Mouse (Mus musculus) liver, embryonic 14.5 days (tissue): ENCODE measurements around the gene Zbtb7b. TPM values are rescaled to one million over a fixed set of nuclear protein-coding genes. Genes with fewer than 3 reads are reported as not detected.

Experiments
- ATAC-seq: fragments of 200-750 bp; cut with Nextera tagmentation; 2 replicates; pipeline ENCODE4 v1.8.0; 2017; ENCODE audit warnings: moderate number of reproducible peaks, mild to moderate bottlenecking, moderate library complexity; ENCODE audit not compliant: insufficient read depth
- DNase-seq, 3 experiments: peaks; one replicate each; pipeline ENCODE4 v3.0.0-alpha.2; 2012 to 2013; ENCODE audit warnings: low read depth in 3 of 3, low spot score in 3 of 3
- H3K27ac ChIP-seq: fragments of 300-500 bp; sonication (generic); 2 replicates; pipeline ENCODE4 v1.5.1; 2014; ENCODE audit warnings: moderate library complexity, mild to moderate bottlenecking, control low read depth, inconsistent platforms
- H3K27me3 ChIP-seq: fragments of 300-500 bp; sonication (generic); 2 replicates; pipeline ENCODE4 v1.6.1; 2014; ENCODE audit warnings: mild to moderate bottlenecking, low read length, moderate library complexity; ENCODE audit not compliant: control insufficient read depth, insufficient read depth
- H3K36me3 ChIP-seq: fragments of 300-500 bp; sonication (generic); replicated peaks from 2 replicates; pipeline ENCODE4 v1.6.1; 2014; ENCODE audit warnings: low read depth; ENCODE audit not compliant: control insufficient read depth, insufficient read depth
- H3K4me1 ChIP-seq, 2 experiments: fragments of 200-500 bp in 1 of 2; fragments of 300-500 bp in 1 of 2; sonication (generic) in 1 of 2; replicated peaks; 2 replicates each; pipeline ENCODE4 v1.6.1; 2012 to 2014; ENCODE audit warnings: antibody characterized with exemption in 1 of 2, inconsistent platforms in 1 of 2, low read length in 1 of 2; ENCODE audit not compliant: control insufficient read depth in 2 of 2, insufficient read depth in 2 of 2
- H3K4me2 ChIP-seq: fragments of 300-500 bp; sonication (generic); 2 replicates; pipeline ENCODE4 v1.6.1; 2014; ENCODE audit warnings: low read depth, mild to moderate bottlenecking, control low read depth, moderate library complexity
- H3K4me3 ChIP-seq, 2 experiments: fragments of 200-500 bp in 1 of 2; fragments of 300-500 bp in 1 of 2; sonication (generic) in 1 of 2; 2 replicates each; pipeline ENCODE4 v1.5.1; 2012 to 2014; ENCODE audit warnings: low read depth in 2 of 2, low read length in 2 of 2, mild to moderate bottlenecking in 2 of 2, control low read depth in 1 of 2, inconsistent platforms in 1 of 2, moderate library complexity in 1 of 2; ENCODE audit not compliant: insufficient read depth in 1 of 2
- H3K9ac ChIP-seq: fragments of 300-500 bp; sonication (generic); replicated peaks from 2 replicates; pipeline ENCODE4 v1.6.1; 2014; ENCODE audit warnings: mild to moderate bottlenecking, control low read depth, moderate library complexity
- H3K9me3 ChIP-seq: fragments of 300-500 bp; sonication (generic); 2 replicates; pipeline ENCODE4 v1.6.1; 2016; ENCODE audit warnings: low read length, mixed read lengths; ENCODE audit not compliant: control insufficient read depth
- CTCF ChIP-seq: IDR thresholded peaks from 2 replicates; pipeline ENCODE4 v1.5.1; 2016; ENCODE audit warnings: antibody characterized with exemption, low read depth, control low read depth
- EP300 ChIP-seq: IDR thresholded peaks from 2 replicates; pipeline ENCODE4 v1.6.1; 2016; ENCODE audit warnings: antibody characterized with exemption, low read depth
- WGBS: fragments of 180-500 bp; shearing (Covaris S2); extraction: QIAGEN DNeasy Blood & Tissue Kit; methylation state at CpG from one replicate; pipeline ENCODE4 v1.1.7; 2014; ENCODE audit not compliant: insufficient replicate concordance; 5-methylcytosine and 5-hydroxymethylcytosine counted together
- polyA plus RNA-seq, 2 experiments: library from polyadenylated mRNA; depleted of rRNA in 1 of 2; stranded (reverse) in 1 of 2; unstranded in 1 of 2; fragments of >200 nt; fragmentation: Nextera tagmentation in 1 of 2; extraction: Ambion mirVana in 1 of 2; gene quantifications; 2 replicates each; pipeline versions ENCODE4 v1.2.1 to v1.2.3; 2012 to 2014

The Zbtb7b gene
- polyA plus RNA-seq, 2 experiments = 0.95 to 6.9 TPM

DNA sequence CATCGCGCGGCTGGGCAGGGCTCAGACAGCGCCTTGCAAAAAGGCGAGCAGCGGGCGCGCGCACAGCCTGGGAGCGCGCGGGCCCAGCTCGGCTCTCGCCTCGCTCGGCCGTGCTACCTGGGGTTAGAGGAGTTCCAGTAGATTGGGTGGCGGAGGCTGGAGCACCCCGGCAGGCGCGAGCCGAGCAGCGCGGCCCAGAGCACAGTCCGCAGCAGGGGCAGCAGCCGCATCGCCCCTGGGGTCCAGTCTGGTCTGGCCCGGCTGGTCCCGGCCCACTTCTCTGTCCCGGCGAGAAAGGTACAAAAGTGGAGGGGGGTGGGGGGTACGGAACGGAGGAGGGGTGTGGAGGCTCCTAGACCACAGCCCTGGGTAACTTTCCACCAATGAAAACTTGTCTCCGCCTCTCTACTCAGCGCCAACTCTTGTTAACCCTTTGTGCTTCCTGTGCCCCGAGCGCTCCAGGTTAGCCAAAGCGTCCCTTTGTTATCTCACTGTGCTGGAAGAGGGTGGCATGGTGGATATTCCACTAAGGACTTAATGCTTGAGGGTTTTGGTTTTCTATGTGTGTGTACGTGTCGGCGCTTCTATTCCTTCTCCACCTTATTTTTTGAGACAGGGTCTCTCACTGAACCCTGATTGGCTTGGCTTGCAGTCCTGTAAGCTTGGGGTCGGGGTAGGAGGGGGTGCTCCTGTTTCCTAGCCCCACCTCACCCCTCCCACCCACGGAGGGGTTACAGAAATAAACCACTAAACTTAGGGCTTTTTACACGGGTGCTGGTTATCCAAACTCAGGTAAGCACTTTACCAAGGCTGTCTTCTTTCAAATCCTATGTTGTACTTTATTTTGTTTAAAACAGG is 56.6 kb downstream of the Zbtb7b start, which contains the start of gene Efna4:
Gene Efna4, minus strand, starts transcription at position 308 of the 858 bp plus-strand sequence.
- H3K27ac ChIP-seq = no peak within 1 kb of the TSS
- peak within 1 kb of the TSS; percentile 31; the same call in 1 of the 2 replicates for H3K9ac ChIP-seq
- H3K9me3 ChIP-seq = no peaks in the 10 kb centered on the region
- H3K27me3 ChIP-seq = peaks cover 6% of the 10 kb centered on the region
- WGBS = 2% methylated on average over 44 of the region's 44 CpGs
- ATAC-seq (peak; percentile 68), DNase-seq (no peak)
- no peaks in the 10 kb centered on the region for H3K36me3 ChIP-seq
- H3K4me1 ChIP-seq = no peaks in the 10 kb centered on the region; a peak in 1 of 4 replicates
- peak within 1 kb of the TSS; percentile 70 for H3K4me2 ChIP-seq
- H3K4me3 ChIP-seq = peak within 1 kb of the TSS; percentile 55
- TF ChIP-seq EP300 = no peak
- no peak for TF ChIP-seq CTCF

GRCm38 (mm10) chr3:89337062-89337720 is 57.4 kb downstream of the Zbtb7b start:
- H3K4me2 ChIP-seq = peak overlapping the region; percentile 70
- no peak for TF ChIP-seq CTCF
- TF ChIP-seq EP300 = no peak
- H3K9ac ChIP-seq = peak overlapping the region; percentile 31; the same call in 1 of the 2 replicates
- peaks cover 6% of the 10 kb centered on the region for H3K27me3 ChIP-seq
- no peaks in the 10 kb centered on the region for H3K9me3 ChIP-seq
- H3K27ac ChIP-seq = no peak overlapping the region
- WGBS = 2% methylated on average over 21 of the region's 21 CpGs
- peak overlapping the region; percentile 55 for H3K4me3 ChIP-seq
- DNase-seq (no peak), ATAC-seq (peak; percentile 2; the same call in 1 of the 2 replicates)
- no peaks in the 10 kb centered on the region for H3K36me3 ChIP-seq
- H3K4me1 ChIP-seq = no peaks in the 10 kb centered on the region; a peak in 1 of 4 replicates

GRCm38 (mm10) chr3:89336529-89336928 is 58.0 kb downstream of the Zbtb7b start:
- Histone ChIP-seq H3K36me3 (no peaks in the 10 kb centered on the region), H3K4me2 (no peak overlapping the region), H3K27ac (no peak overlapping the region), H3K4me1 (no peaks in the 10 kb centered on the region; a peak in 1 of 4 replicates), H3K9ac (no peak overlapping the region), H3K9me3 (no peaks in the 10 kb centered on the region), H3K4me3 (no peak overlapping the region), H3K27me3 (peaks cover 6% of the 10 kb centered on the region)
- DNase-seq (no peak), ATAC-seq (no peak)
- no peak for TF ChIP-seq CTCF
- TF ChIP-seq EP300 = no peak
- WGBS = 20% methylated on average over 6 of the region's 6 CpGs

- Histone ChIP-seq H3K27ac (no peak overlapping the region), H3K27me3 (peaks cover 11% of the 10 kb centered on the region), H3K4me3 (no peak overlapping the region), H3K4me2 (no peak overlapping the region), H3K36me3 (no peaks in the 10 kb centered on the region), H3K9me3 (no peaks in the 10 kb centered on the region), H3K4me1 (no peaks in the 10 kb centered on the region; a peak in 1 of 4 replicates), H3K9ac (no peak overlapping the region)
- no peak for ATAC-seq
- no peak for DNase-seq
- WGBS = 70% methylated on average over 11 of the region's 11 CpGs
- TF ChIP-seq EP300 (no peak), CTCF (no peak)
Measured at GRCm38 (mm10) chr3:89333053-89333452, 61.5 kb downstream of the Zbtb7b start.

DNA sequence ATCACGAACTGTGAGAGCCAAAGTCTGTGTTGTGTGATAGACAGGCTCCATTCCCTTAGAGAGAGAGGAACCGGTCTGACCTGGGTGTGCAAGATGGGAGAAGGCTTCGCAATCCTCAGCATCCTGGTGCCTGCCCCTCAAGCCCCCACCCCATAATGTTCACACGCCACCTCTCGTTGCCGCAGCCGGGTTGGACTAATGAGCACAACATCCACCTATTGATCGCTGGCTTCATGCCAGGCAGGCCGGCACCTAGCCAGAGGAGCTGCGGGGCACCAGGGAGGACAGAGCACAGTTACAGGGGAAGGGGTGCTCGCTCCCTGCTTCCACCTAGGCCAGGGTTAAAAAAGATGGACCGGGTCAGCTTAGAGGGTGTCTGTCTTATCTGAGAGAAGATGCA is 62.1 kb downstream of the Zbtb7b start:
- Histone ChIP-seq H3K4me2 (no peak overlapping the region), H3K27ac (no peak overlapping the region), H3K27me3 (peaks cover 9% of the 10 kb centered on the region), H3K36me3 (no peaks in the 10 kb centered on the region), H3K4me3 (no peak overlapping the region), H3K9me3 (no peaks in the 10 kb centered on the region), H3K9ac (no peak overlapping the region), H3K4me1 (no peaks in the 10 kb centered on the region)
- ATAC-seq (no peak), DNase-seq (no peak)
- whole genome bisulfite sequencing = 56% methylated on average over 12 of the region's 12 CpGs
- no peak for TF ChIP-seq CTCF
